Mouse (Mus musculus) forebrain, postnatal 0 days (tissue): ENCODE data around the gene Nnat. TPM values are rescaled to one million over a fixed set of nuclear protein-coding genes. Genes with fewer than 3 reads are reported as not detected.

Experiments
- ATAC-seq: fragments of 200-750 bp; cut with Nextera tagmentation; 2 replicates; pipeline ENCODE4 v1.8.0; 2017; ENCODE audit warnings: mild to moderate bottlenecking, moderate library complexity
- DNase-seq: peaks from one replicate; pipeline ENCODE4 v3.0.0-alpha.2; 2015
- H3K27ac ChIP-seq: fragments of 300-500 bp; sonication (generic); 2 replicates; pipeline ENCODE4 v1.5.1; 2014; ENCODE audit warnings: low read depth, mild to moderate bottlenecking, antibody characterized with exemption, low read length, moderate library complexity, mixed read lengths
- H3K27me3 ChIP-seq: fragments of 300-500 bp; sonication (generic); 2 replicates; pipeline ENCODE4 v1.6.1; 2014; ENCODE audit warnings: mild to moderate bottlenecking, low read length, mixed read lengths; ENCODE audit not compliant: insufficient read depth
- H3K36me3 ChIP-seq: fragments of 300-500 bp; sonication (generic); 2 replicates; pipeline ENCODE4 v1.6.1; 2014; ENCODE audit warnings: mild to moderate bottlenecking, moderate library complexity; ENCODE audit not compliant: insufficient read depth
- H3K4me1 ChIP-seq: fragments of 300-500 bp; sonication (generic); 2 replicates; pipeline ENCODE4 v1.6.1; 2014; ENCODE audit warnings: antibody characterized with exemption; ENCODE audit not compliant: insufficient read depth
- H3K4me2 ChIP-seq: fragments of 300-500 bp; sonication (generic); 2 replicates; pipeline ENCODE4 v1.6.1; 2014; ENCODE audit warnings: low read depth, mild to moderate bottlenecking, moderate library complexity
- H3K4me3 ChIP-seq: fragments of 300-500 bp; sonication (generic); 2 replicates; pipeline ENCODE4 v1.5.1; 2014; ENCODE audit warnings: low read depth, low read length, mixed read lengths
- H3K9ac ChIP-seq: fragments of 300-500 bp; sonication (generic); 2 replicates; pipeline ENCODE4 v1.6.1; 2014; ENCODE audit warnings: mild to moderate bottlenecking
- H3K9me3 ChIP-seq: fragments of 300-500 bp; sonication (generic); 2 replicates; pipeline ENCODE4 v1.6.1; 2016; ENCODE audit warnings: low read length
- CTCF ChIP-seq: sonication (generic); IDR thresholded peaks from 2 replicates; pipeline ENCODE4 v1.5.1; 2016; ENCODE audit warnings: antibody characterized with exemption, control low read depth, low read depth
- WGBS: fragments of 180-500 bp; shearing (Covaris S2); extraction: QIAGEN DNeasy Blood & Tissue Kit; methylation state at CpG from one replicate; pipeline ENCODE4 v1.1.7; 2014; 5-methylcytosine and 5-hydroxymethylcytosine counted together
- polyA plus RNA-seq: library from polyadenylated mRNA; unstranded; fragments of >200 nt; fragmentation: Nextera tagmentation; extraction: Ambion mirVana; gene quantifications from 2 replicates; pipeline ENCODE4 v1.2.1, GENCODE M21; 2015
- total RNA-seq: library from RNA; depleted of rRNA; stranded (reverse); fragments of >200 nt; gene quantifications from 2 replicates; pipeline ENCODE4 v1.2.3, GENCODE M21; 2014

The Nnat gene
- total and polyA plus RNA-seq, 2 experiments from 2014 or later, result 7,049 to 7,303 TPM

- WGBS, result 86% methylated on average over 4 of the region's 4 CpGs
- ATAC-seq, result no peak
Measured at GRCm38 (mm10) chr2:157550292-157550691, 9.6 kb upstream of the Nnat start.

GRCm38 (mm10) chr2:157552158-157552886 lies 7.6 kb upstream of the Nnat start:
- Histone ChIP-seq H3K4me1 (no peaks in the 10 kb centered on the region), H3K27me3 (no peaks in the 10 kb centered on the region), H3K4me3 (no peak overlapping the region), H3K9me3 (no peaks in the 10 kb centered on the region), H3K9ac (no peak overlapping the region), H3K4me2 (no peak overlapping the region), H3K27ac (no peak overlapping the region), H3K36me3 (peaks cover 23% of the 10 kb centered on the region)
- 53% methylated on average over 10 of the region's 10 CpGs for WGBS
- ATAC-seq (peak; percentile 60), DNase-seq (no peak)
- TF ChIP-seq CTCF, result no peak

More at GRCm38 (mm10) chr2:157550292-157550691, 9.6 kb upstream of the Nnat start:
- Histone ChIP-seq H3K27me3 (no peaks in the 10 kb centered on the region), H3K9ac (no peak overlapping the region), H3K36me3 (peaks cover 19% of the 10 kb centered on the region), H3K4me2 (no peak overlapping the region), H3K27ac (no peak overlapping the region), H3K4me1 (peaks cover 1% of the 10 kb centered on the region; the same call in 1 of the 2 replicates), H3K4me3 (no peak overlapping the region), H3K9me3 (no peaks in the 10 kb centered on the region)
- no peak for DNase-seq
- TF ChIP-seq CTCF, result no peak

GRCm38 (mm10) chr2:157556074-157556698 lies 3.7 kb upstream of the Nnat start:
- Histone ChIP-seq H3K4me3 (no peak overlapping the region), H3K36me3 (peaks cover 23% of the 10 kb centered on the region; the same call in 1 of the 2 replicates), H3K27me3 (no peaks in the 10 kb centered on the region), H3K4me1 (no peaks in the 10 kb centered on the region), H3K9me3 (peaks cover 11% of the 10 kb centered on the region), H3K27ac (no peak overlapping the region), H3K4me2 (no peak overlapping the region), H3K9ac (no peak overlapping the region)
- DNase-seq (no peak), ATAC-seq (no peak)
- no peak for TF ChIP-seq CTCF
- 75% methylated on average over 5 of the region's 5 CpGs for WGBS

DNA sequence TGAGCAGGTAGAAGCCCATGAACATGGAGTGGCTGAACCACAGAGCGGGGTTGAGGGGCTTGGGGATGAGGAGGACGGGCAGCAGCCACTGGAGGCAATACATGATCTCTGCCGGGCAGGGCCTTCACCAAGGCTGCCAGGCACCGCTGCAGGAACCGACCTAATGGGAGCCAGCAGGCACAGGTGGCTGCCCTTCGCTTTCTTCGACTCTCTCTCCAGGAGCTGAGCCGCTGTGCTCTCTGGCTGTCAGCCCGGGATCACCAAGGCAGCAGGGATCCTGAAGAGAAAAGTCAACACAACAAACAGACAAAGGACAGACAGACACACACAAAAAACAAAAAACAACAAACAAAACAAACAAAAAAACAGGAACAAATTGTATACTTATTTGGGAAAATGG lies 1.8 kb upstream of the Nnat start:
- Histone ChIP-seq H3K27me3 (no peaks in the 10 kb centered on the region), H3K4me1 (no peaks in the 10 kb centered on the region), H3K27ac (no peak overlapping the region), H3K9ac (no peak overlapping the region), H3K4me2 (no peak overlapping the region), H3K4me3 (no peak overlapping the region), H3K36me3 (peaks cover 27% of the 10 kb centered on the region; the same call in 1 of the 2 replicates), H3K9me3 (peaks cover 17% of the 10 kb centered on the region)
- TF ChIP-seq CTCF, result no peak
- WGBS, result 69% methylated on average over 9 of the region's 9 CpGs
- DNase-seq (no peak), ATAC-seq (no peak)

DNA sequence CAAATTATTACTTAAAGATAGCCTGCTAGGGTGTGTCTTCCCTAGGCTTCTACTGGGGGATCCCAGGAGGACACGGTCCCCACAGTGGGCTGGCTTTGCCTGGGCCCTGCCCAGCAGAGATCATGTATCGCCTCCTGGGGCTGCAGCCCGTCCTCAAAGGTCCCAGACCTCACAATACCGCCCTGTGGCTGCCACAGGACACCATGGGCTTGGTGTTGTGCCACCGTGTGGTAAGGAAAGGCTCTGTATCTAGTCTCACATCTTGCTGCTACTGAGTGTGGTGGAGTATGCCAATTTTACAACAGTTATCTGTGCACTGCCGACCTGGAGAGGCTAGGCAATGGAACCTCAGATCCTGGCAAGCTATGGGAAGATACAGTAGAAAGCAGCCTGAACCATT lies 1.4 kb upstream of the Nnat start:
- DNase-seq (no peak), ATAC-seq (peak; percentile 26)
- H3K4me2 ChIP-seq, result peak overlapping the region; percentile 64; the same call in 1 of the 2 replicates

DNA sequence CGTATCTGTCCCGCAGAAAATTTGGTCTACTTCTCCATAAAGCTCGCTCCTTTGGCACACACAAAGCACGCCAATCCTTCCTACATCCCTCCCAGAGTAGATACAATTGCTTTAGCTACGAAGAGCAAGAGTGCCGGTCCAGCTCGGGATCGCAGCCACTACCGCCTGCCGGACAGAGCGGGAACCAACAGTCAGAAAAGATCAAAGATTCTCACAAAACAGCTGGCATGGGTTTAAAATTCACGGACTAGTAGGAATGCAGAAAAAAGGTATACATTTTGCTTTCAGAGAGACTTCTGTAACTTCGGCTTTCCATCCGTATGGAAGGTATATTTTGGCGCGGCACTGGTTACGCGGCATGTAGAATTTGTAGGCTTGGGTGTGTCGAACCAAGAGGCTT lies 438 bp upstream of the Nnat start:
- WGBS, result 45% methylated on average over 19 of the region's 19 CpGs
- ATAC-seq (no peak), DNase-seq (no peak)
- Histone ChIP-seq H3K36me3 (peaks cover 27% of the 10 kb centered on the region; the same call in 1 of the 2 replicates), H3K9ac (peak overlapping the region; percentile 72), H3K27ac (peak overlapping the region; percentile 86), H3K9me3 (peaks cover 17% of the 10 kb centered on the region), H3K27me3 (no peaks in the 10 kb centered on the region), H3K4me1 (peaks cover 5% of the 10 kb centered on the region; the same call in 1 of the 2 replicates), H3K4me3 (peak overlapping the region; percentile 52), H3K4me2 (peak overlapping the region; percentile 64)
- peak; percentile 30; the same call in 1 of the 2 replicates for TF ChIP-seq CTCF

More for the DNA sequence above, 1.4 kb upstream of the Nnat start:
- H3K4me3 ChIP-seq, result no peak overlapping the region
- peak; percentile 77 for TF ChIP-seq CTCF
- WGBS, result 52% methylated on average over 6 of the region's 6 CpGs
- H3K27ac ChIP-seq, result peak overlapping the region; percentile 36; the same call in 1 of the 2 replicates
- H3K9me3 ChIP-seq, result peaks cover 17% of the 10 kb centered on the region
- H3K4me1 ChIP-seq, result no peaks in the 10 kb centered on the region
- H3K27me3 ChIP-seq, result no peaks in the 10 kb centered on the region
- peaks cover 27% of the 10 kb centered on the region; the same call in 1 of the 2 replicates for H3K36me3 ChIP-seq
- no peak overlapping the region for H3K9ac ChIP-seq

- peaks cover 17% of the 10 kb centered on the region for H3K9me3 ChIP-seq
- WGBS, result 57% methylated on average over 33 of the region's 33 CpGs
- H3K4me3 ChIP-seq, result peak overlapping the region; percentile 52
- DNase-seq, result no peak
- peaks cover 27% of the 10 kb centered on the region; the same call in 1 of the 2 replicates for H3K36me3 ChIP-seq
- ATAC-seq, result no peak
- H3K4me1 ChIP-seq, result peaks cover 10% of the 10 kb centered on the region; the same call in 1 of the 2 replicates
- H3K27ac ChIP-seq, result peak overlapping the region; percentile 86
- no peak for TF ChIP-seq CTCF
- no peaks in the 10 kb centered on the region for H3K27me3 ChIP-seq
- peak overlapping the region; percentile 72 for H3K9ac ChIP-seq
- peak overlapping the region; percentile 64 for H3K4me2 ChIP-seq
Measured at GRCm38 (mm10) chr2:157560302-157560701, 424 bp downstream of the Nnat start.
